Mouse (Mus musculus): Measurements from ENCODE around the gene Cox15. TPM values are rescaled to one million over a fixed set of nuclear protein-coding genes. Genes with fewer than 3 reads are reported as not detected.

Gene Cox15
- polyA plus RNA-seq (2014; fragmentation: Nextera tagmentation; extraction: Ambion mirVana), result 8.2 and 10.5 TPM in 2 replicates

DNA sequence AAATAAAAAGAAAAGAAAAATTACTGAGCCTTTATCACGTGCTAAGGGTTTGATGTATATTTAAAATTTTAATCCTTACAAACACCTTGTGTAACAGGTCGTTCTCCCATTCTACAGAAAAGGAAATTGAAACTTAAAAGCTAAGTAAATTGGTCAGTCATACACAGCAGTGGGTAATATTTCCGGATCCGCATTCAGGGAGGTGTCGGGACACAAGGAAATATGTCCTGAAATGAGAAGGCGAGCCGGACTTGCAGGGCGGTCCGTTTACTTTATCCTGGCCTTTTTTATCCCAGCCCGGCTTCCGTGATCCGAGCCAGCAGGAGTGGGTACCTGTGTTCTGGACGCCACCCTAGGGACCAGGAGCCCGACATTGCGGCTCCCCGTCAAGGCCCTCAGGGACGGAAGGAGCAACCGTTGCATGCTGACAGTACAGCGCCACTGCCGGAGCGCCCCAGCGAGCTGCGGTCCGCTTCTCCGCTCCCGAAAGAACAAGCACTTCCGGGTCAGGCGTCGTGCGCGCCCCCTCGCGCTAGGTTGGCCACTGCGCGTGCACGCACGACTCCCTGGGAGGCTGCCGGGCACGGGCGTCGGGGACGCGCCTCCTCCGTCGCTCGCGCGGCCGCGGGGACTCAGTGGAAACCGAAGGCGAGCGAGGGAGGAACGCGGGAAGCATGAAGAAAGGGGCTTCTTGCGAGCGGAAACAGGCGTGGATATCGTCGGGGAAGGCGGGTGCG, at the start of gene Cox15, which contains the start of gene Cutc:
Gene Cox15, minus strand, starts transcription at position 512 of the 737 bp plus-strand sequence.
Gene Cutc, plus strand, starts transcription at position 508 of the 737 bp plus-strand sequence.
- Histone ChIP-seq H3K4me2 (ENCODE audit: low read depth) (peak within 1 kb of the TSS; percentile 70), H3K4me1 (ENCODE audit: control insufficient read depth, insufficient read depth, low read length) (no peaks in the 10 kb centered on the region), H3K27me3 (ENCODE audit: control insufficient read depth, insufficient read depth, low read length) (no peaks in the 10 kb centered on the region), H3K9me3 (ENCODE audit: control insufficient read depth, low read length) (no peaks in the 10 kb centered on the region), H3K9ac (ENCODE audit: low read length) (peak within 1 kb of the TSS; percentile 75), H3K27ac (ENCODE audit: low read depth, low read length) (peak within 1 kb of the TSS; percentile 81), H3K36me3 (ENCODE audit: control insufficient read depth, insufficient read depth, low read length) (peaks cover 6% of the 10 kb centered on the region), H3K4me3 (ENCODE audit: low read depth, low read length) (peak within 1 kb of the TSS; percentile 68)
- DNase-seq (ENCODE audit: low spot score) (peak; percentile 97), ATAC-seq (ENCODE audit: insufficient read depth, low FRiP score, low TSS enrichment) (peak; percentile 93)
- WGBS, result under 1% methylated on average over 62 of the region's 62 CpGs

- Histone ChIP-seq H3K27me3 (ENCODE audit: control insufficient read depth, insufficient read depth, low read length) (no peaks in the 10 kb centered on the region), H3K9ac (ENCODE audit: low read length) (no peak overlapping the region), H3K4me2 (ENCODE audit: low read depth) (no peak overlapping the region), H3K9me3 (ENCODE audit: control insufficient read depth, low read length) (no peaks in the 10 kb centered on the region), H3K27ac (ENCODE audit: low read depth, low read length) (no peak overlapping the region), H3K4me1 (ENCODE audit: control insufficient read depth, insufficient read depth, low read length) (no peaks in the 10 kb centered on the region), H3K4me3 (ENCODE audit: low read depth, low read length) (no peak overlapping the region), H3K36me3 (ENCODE audit: control insufficient read depth, insufficient read depth, low read length) (no peaks in the 10 kb centered on the region)
- 78% methylated on average over 9 of the region's 9 CpGs for WGBS
- DNase-seq (ENCODE audit: low spot score) (no peak), ATAC-seq (ENCODE audit: insufficient read depth, low FRiP score, low TSS enrichment) (no peak)
These were observed 48.7 kb upstream of the Cox15 start for GRCm38 (mm10) chr19:43801427-43802051.

DNA sequence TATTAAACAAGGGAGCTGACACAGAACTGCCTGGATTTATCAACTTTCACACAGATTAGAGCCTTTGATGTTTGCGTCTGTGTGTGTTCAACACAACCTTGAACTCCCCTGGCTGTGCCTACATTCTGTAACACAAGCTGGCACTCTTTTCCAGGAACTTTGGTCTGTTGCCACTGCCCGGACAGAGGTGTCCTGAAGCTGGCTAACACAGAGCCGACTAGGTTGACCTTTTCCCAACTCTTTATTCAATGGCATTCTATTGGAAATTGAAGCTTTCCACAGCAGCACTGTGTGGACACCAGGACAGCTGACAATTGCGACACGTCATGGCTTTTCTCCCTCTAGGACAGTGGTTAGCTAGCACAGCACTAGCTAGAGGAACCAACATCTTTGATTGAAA, 44.4 kb upstream of the Cox15 start:
- 86% methylated on average over 5 of the region's 5 CpGs for WGBS

DNA sequence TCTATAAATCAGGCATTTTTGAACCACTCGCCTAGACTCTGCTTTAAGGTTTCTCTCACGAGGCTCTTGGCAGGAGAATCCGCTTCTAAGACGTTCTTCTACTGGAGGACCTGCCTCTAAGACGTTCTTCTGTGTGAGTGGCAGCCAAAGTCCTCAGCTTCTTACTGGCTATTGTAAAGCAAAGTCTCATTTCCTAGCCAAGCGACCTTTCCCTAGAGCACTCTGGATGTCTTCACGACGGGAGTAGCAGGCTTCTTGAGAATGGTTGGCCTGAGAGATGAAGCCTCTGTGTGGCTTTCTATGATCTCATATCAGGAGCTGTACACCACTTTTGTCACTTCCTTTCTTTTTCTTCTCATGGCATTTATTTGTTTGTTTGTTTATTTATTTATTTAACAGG, 42.7 kb upstream of the Cox15 start:
- DNase-seq (ENCODE audit: low spot score), result no peak
- Histone ChIP-seq H3K27ac (ENCODE audit: low read depth, low read length) (no peak overlapping the region), H3K36me3 (ENCODE audit: control insufficient read depth, insufficient read depth, low read length) (no peaks in the 10 kb centered on the region), H3K9me3 (ENCODE audit: control insufficient read depth, low read length) (no peaks in the 10 kb centered on the region), H3K9ac (ENCODE audit: low read length) (no peak overlapping the region), H3K4me2 (ENCODE audit: low read depth) (no peak overlapping the region), H3K4me1 (ENCODE audit: control insufficient read depth, insufficient read depth, low read length) (no peaks in the 10 kb centered on the region), H3K27me3 (ENCODE audit: control insufficient read depth, insufficient read depth, low read length) (no peaks in the 10 kb centered on the region), H3K4me3 (ENCODE audit: low read depth, low read length) (no peak overlapping the region)
- ATAC-seq (ENCODE audit: insufficient read depth, low FRiP score, low TSS enrichment), result no peak
- 87% methylated on average over 8 of the region's 8 CpGs for WGBS

More for the DNA sequence above, 44.4 kb upstream of the Cox15 start:
- H3K27ac ChIP-seq (ENCODE audit: low read depth, low read length), result no peak overlapping the region
- H3K4me2 ChIP-seq (ENCODE audit: low read depth), result no peak overlapping the region
- no peaks in the 10 kb centered on the region for H3K9me3 ChIP-seq (ENCODE audit: control insufficient read depth, low read length)
- H3K9ac ChIP-seq (ENCODE audit: low read length), result no peak overlapping the region
- no peaks in the 10 kb centered on the region for H3K36me3 ChIP-seq (ENCODE audit: control insufficient read depth, insufficient read depth, low read length)
- no peak for DNase-seq (ENCODE audit: low spot score)
- no peak overlapping the region for H3K4me3 ChIP-seq (ENCODE audit: low read depth, low read length)
- ATAC-seq (ENCODE audit: insufficient read depth, low FRiP score, low TSS enrichment), result no peak
- no peaks in the 10 kb centered on the region for H3K27me3 ChIP-seq (ENCODE audit: control insufficient read depth, insufficient read depth, low read length)
- no peaks in the 10 kb centered on the region for H3K4me1 ChIP-seq (ENCODE audit: control insufficient read depth, insufficient read depth, low read length)

- no peak overlapping the region for H3K4me3 ChIP-seq (ENCODE audit: low read depth, low read length)
- no peaks in the 10 kb centered on the region for H3K4me1 ChIP-seq (ENCODE audit: control insufficient read depth, insufficient read depth, low read length)
- H3K27ac ChIP-seq (ENCODE audit: low read depth, low read length), result no peak overlapping the region
- WGBS, result 93% methylated on average over 1 of the region's 1 CpGs
- no peaks in the 10 kb centered on the region for H3K27me3 ChIP-seq (ENCODE audit: control insufficient read depth, insufficient read depth, low read length)
- H3K4me2 ChIP-seq (ENCODE audit: low read depth), result no peak overlapping the region
- DNase-seq (ENCODE audit: low spot score) (no peak), ATAC-seq (ENCODE audit: insufficient read depth, low FRiP score, low TSS enrichment) (no peak)
- no peaks in the 10 kb centered on the region for H3K36me3 ChIP-seq (ENCODE audit: control insufficient read depth, insufficient read depth, low read length)
- H3K9ac ChIP-seq (ENCODE audit: low read length), result no peak overlapping the region
- no peaks in the 10 kb centered on the region for H3K9me3 ChIP-seq (ENCODE audit: control insufficient read depth, low read length)
These were observed 41.2 kb upstream of the Cox15 start for GRCm38 (mm10) chr19:43793951-43794350.

DNA sequence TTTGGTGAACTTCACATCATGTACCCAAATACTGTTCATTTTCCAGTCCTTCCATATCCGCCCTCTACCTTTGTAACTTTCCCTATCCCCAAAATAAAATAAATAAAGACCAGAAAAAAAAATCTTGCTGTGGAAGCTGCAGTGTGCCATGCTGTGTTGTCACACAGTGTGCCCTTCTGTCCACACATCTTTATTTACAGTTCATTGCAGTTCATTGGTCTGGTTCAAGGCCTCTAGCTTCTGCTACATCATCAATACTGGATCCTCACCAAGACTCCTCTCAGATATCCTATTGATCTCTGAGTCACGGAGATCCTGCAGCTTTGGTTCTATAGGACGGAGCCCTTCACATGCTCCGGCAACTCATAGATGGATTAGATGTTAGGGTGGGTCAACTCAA, 39.7 kb upstream of the Cox15 start:
- ATAC-seq (ENCODE audit: insufficient read depth, low FRiP score, low TSS enrichment) (no peak), DNase-seq (ENCODE audit: low spot score) (no peak)
- H3K9ac ChIP-seq (ENCODE audit: low read length), result no peak overlapping the region
- H3K4me3 ChIP-seq (ENCODE audit: low read depth, low read length), result no peak overlapping the region
- no peaks in the 10 kb centered on the region for H3K36me3 ChIP-seq (ENCODE audit: control insufficient read depth, insufficient read depth, low read length)
- no peaks in the 10 kb centered on the region for H3K27me3 ChIP-seq (ENCODE audit: control insufficient read depth, insufficient read depth, low read length)
- H3K4me2 ChIP-seq (ENCODE audit: low read depth), result no peak overlapping the region
- H3K9me3 ChIP-seq (ENCODE audit: control insufficient read depth, low read length), result no peaks in the 10 kb centered on the region
- H3K4me1 ChIP-seq (ENCODE audit: control insufficient read depth, insufficient read depth, low read length), result no peaks in the 10 kb centered on the region
- no peak overlapping the region for H3K27ac ChIP-seq (ENCODE audit: low read depth, low read length)
- 93% methylated on average over 4 of the region's 4 CpGs for WGBS

DNA sequence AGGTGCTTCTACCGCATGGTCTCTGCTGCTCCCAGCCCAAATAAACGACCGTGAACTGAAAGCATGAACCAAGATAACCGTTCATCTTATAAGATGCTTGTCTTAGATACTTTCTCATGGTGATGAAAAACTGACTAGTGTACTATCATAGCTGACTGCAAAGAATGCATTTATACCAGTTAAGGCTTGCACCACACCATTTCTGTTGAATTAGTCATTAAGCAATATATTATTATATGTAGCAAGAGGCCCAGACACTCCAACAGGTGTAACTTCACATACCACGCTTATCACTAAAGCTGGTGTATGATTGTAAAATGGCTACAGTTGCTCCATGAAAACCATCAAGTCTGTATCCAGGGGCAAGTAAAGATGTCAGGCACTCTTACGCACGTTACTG, 37.0 kb upstream of the Cox15 start:
- Histone ChIP-seq H3K4me2 (ENCODE audit: low read depth) (no peak overlapping the region), H3K9me3 (ENCODE audit: control insufficient read depth, low read length) (no peaks in the 10 kb centered on the region), H3K27me3 (ENCODE audit: control insufficient read depth, insufficient read depth, low read length) (no peaks in the 10 kb centered on the region), H3K27ac (ENCODE audit: low read depth, low read length) (no peak overlapping the region), H3K9ac (ENCODE audit: low read length) (no peak overlapping the region), H3K36me3 (ENCODE audit: control insufficient read depth, insufficient read depth, low read length) (no peaks in the 10 kb centered on the region), H3K4me1 (ENCODE audit: control insufficient read depth, insufficient read depth, low read length) (no peaks in the 10 kb centered on the region), H3K4me3 (ENCODE audit: low read depth, low read length) (no peak overlapping the region)
- WGBS, result 95% methylated on average over 7 of the region's 7 CpGs
- ATAC-seq (ENCODE audit: insufficient read depth, low FRiP score, low TSS enrichment) (no peak), DNase-seq (ENCODE audit: low spot score) (no peak)

GRCm38 (mm10) chr19:43786249-43787026, 33.6 kb upstream of the Cox15 start:
- Histone ChIP-seq H3K4me2 (ENCODE audit: low read depth) (no peak overlapping the region), H3K27ac (ENCODE audit: low read depth, low read length) (no peak overlapping the region), H3K4me1 (ENCODE audit: control insufficient read depth, insufficient read depth, low read length) (no peaks in the 10 kb centered on the region), H3K4me3 (ENCODE audit: low read depth, low read length) (no peak overlapping the region), H3K36me3 (ENCODE audit: control insufficient read depth, insufficient read depth, low read length) (no peaks in the 10 kb centered on the region), H3K9ac (ENCODE audit: low read length) (no peak overlapping the region), H3K27me3 (ENCODE audit: control insufficient read depth, insufficient read depth, low read length) (no peaks in the 10 kb centered on the region), H3K9me3 (ENCODE audit: control insufficient read depth, low read length) (no peaks in the 10 kb centered on the region)
- WGBS, result 89% methylated on average over 13 of the region's 13 CpGs
- DNase-seq (ENCODE audit: low spot score) (no peak), ATAC-seq (ENCODE audit: insufficient read depth, low FRiP score, low TSS enrichment) (no peak)
